Mouse (Mus musculus): Measurements from ENCODE around the gene Ppm1d. TPM values are rescaled to one million over a fixed set of nuclear protein-coding genes. Genes with fewer than 3 reads are reported as not detected.

Ppm1d gene
- polyA plus RNA-seq, 1 experiment from 2014 or later = 30.7 TPM

GRCm38 (mm10) chr11:85281219-85281878, 29.7 kb upstream of the Ppm1d start:
- H3K9ac ChIP-seq (replicated peaks; ENCODE audit: low read length) = no peak overlapping the region
- no peaks in the 10 kb centered on the region for H3K4me1 ChIP-seq (ENCODE audit: control insufficient read depth, insufficient read depth, low read length)
- H3K36me3 ChIP-seq (replicated peaks; ENCODE audit: control insufficient read depth, insufficient read depth, low read depth, low read length) = no peaks in the 10 kb centered on the region
- no peak overlapping the region for H3K4me3 ChIP-seq (ENCODE audit: low read depth, low read length)
- H3K27me3 ChIP-seq (ENCODE audit: control insufficient read depth, insufficient read depth, low read length) = no peaks in the 10 kb centered on the region
- DNase-seq (ENCODE audit: low spot score) (no peak), ATAC-seq (replicated peaks; ENCODE audit: insufficient number of reproducible peaks, low FRiP score, low TSS enrichment, low read depth) (no peak)
- WGBS = 73% methylated on average over 15 of the region's 15 CpGs
- H3K4me2 ChIP-seq (ENCODE audit: low read depth, low read length) = no peak overlapping the region
- no peaks in the 10 kb centered on the region for H3K9me3 ChIP-seq (replicated peaks; ENCODE audit: control insufficient read depth, low read length)
- no peak overlapping the region for H3K27ac ChIP-seq (replicated peaks; ENCODE audit: low read depth, low read length)

- H3K36me3 ChIP-seq (replicated peaks; ENCODE audit: control insufficient read depth, insufficient read depth, low read depth, low read length) = no peaks in the 10 kb centered on the region
- no peak for DNase-seq (ENCODE audit: low spot score)
- no peak for ATAC-seq (replicated peaks; ENCODE audit: insufficient number of reproducible peaks, low FRiP score, low TSS enrichment, low read depth)
- H3K4me1 ChIP-seq (ENCODE audit: control insufficient read depth, insufficient read depth, low read length) = no peaks in the 10 kb centered on the region
- no peaks in the 10 kb centered on the region for H3K9me3 ChIP-seq (replicated peaks; ENCODE audit: control insufficient read depth, low read length)
- no peak overlapping the region for H3K27ac ChIP-seq (replicated peaks; ENCODE audit: low read depth, low read length)
- H3K4me2 ChIP-seq (ENCODE audit: low read depth, low read length) = no peak overlapping the region
- WGBS = 74% methylated on average over 13 of the region's 13 CpGs
- no peaks in the 10 kb centered on the region for H3K27me3 ChIP-seq (ENCODE audit: control insufficient read depth, insufficient read depth, low read length)
- H3K9ac ChIP-seq (replicated peaks; ENCODE audit: low read length) = no peak overlapping the region
- H3K4me3 ChIP-seq (ENCODE audit: low read depth, low read length) = no peak overlapping the region
These were observed 13.1 kb upstream of the Ppm1d start for GRCm38 (mm10) chr11:85297953-85298352.

- Histone ChIP-seq H3K4me3 (ENCODE audit: low read depth, low read length) (no peak overlapping the region), H3K9ac (replicated peaks; ENCODE audit: low read length) (no peak overlapping the region), H3K9me3 (replicated peaks; ENCODE audit: control insufficient read depth, low read length) (no peaks in the 10 kb centered on the region), H3K27ac (replicated peaks; ENCODE audit: low read depth, low read length) (no peak overlapping the region), H3K4me1 (ENCODE audit: control insufficient read depth, insufficient read depth, low read length) (no peaks in the 10 kb centered on the region), H3K36me3 (replicated peaks; ENCODE audit: control insufficient read depth, insufficient read depth, low read depth, low read length) (no peaks in the 10 kb centered on the region), H3K27me3 (ENCODE audit: control insufficient read depth, insufficient read depth, low read length) (no peaks in the 10 kb centered on the region), H3K4me2 (ENCODE audit: low read depth, low read length) (no peak overlapping the region)
- ATAC-seq (replicated peaks; ENCODE audit: insufficient number of reproducible peaks, low FRiP score, low TSS enrichment, low read depth) = no peak
- WGBS = 93% methylated on average over 2 of the region's 2 CpGs
- no peak for DNase-seq (ENCODE audit: low spot score)
These were observed 11.2 kb upstream of the Ppm1d start for GRCm38 (mm10) chr11:85299880-85300279.

GRCm38 (mm10) chr11:85301161-85301560, 9.9 kb upstream of the Ppm1d start:
- WGBS = 82% methylated on average over 3 of the region's 3 CpGs
- Histone ChIP-seq H3K27ac (replicated peaks; ENCODE audit: low read depth, low read length) (no peak overlapping the region), H3K9ac (replicated peaks; ENCODE audit: low read length) (no peak overlapping the region), H3K27me3 (ENCODE audit: control insufficient read depth, insufficient read depth, low read length) (no peaks in the 10 kb centered on the region), H3K4me1 (ENCODE audit: control insufficient read depth, insufficient read depth, low read length) (no peaks in the 10 kb centered on the region), H3K4me2 (ENCODE audit: low read depth, low read length) (no peak overlapping the region), H3K36me3 (replicated peaks; ENCODE audit: control insufficient read depth, insufficient read depth, low read depth, low read length) (no peaks in the 10 kb centered on the region), H3K9me3 (replicated peaks; ENCODE audit: control insufficient read depth, low read length) (no peaks in the 10 kb centered on the region), H3K4me3 (ENCODE audit: low read depth, low read length) (no peak overlapping the region)
- DNase-seq (ENCODE audit: low spot score) = no peak
- ATAC-seq (replicated peaks; ENCODE audit: insufficient number of reproducible peaks, low FRiP score, low TSS enrichment, low read depth) = no peak

GRCm38 (mm10) chr11:85301836-85302235, 9.2 kb upstream of the Ppm1d start:
- Histone ChIP-seq H3K36me3 (replicated peaks; ENCODE audit: control insufficient read depth, insufficient read depth, low read depth, low read length) (no peaks in the 10 kb centered on the region), H3K4me1 (ENCODE audit: control insufficient read depth, insufficient read depth, low read length) (no peaks in the 10 kb centered on the region), H3K4me2 (ENCODE audit: low read depth, low read length) (no peak overlapping the region), H3K4me3 (ENCODE audit: low read depth, low read length) (no peak overlapping the region), H3K9ac (replicated peaks; ENCODE audit: low read length) (no peak overlapping the region), H3K27ac (replicated peaks; ENCODE audit: low read depth, low read length) (no peak overlapping the region), H3K27me3 (ENCODE audit: control insufficient read depth, insufficient read depth, low read length) (no peaks in the 10 kb centered on the region), H3K9me3 (replicated peaks; ENCODE audit: control insufficient read depth, low read length) (no peaks in the 10 kb centered on the region)
- no peak for ATAC-seq (replicated peaks; ENCODE audit: insufficient number of reproducible peaks, low FRiP score, low TSS enrichment, low read depth)
- 88% methylated on average over 2 of the region's 2 CpGs for WGBS
- DNase-seq (ENCODE audit: low spot score) = no peak

- Histone ChIP-seq H3K4me2 (ENCODE audit: low read depth, low read length) (no peak overlapping the region), H3K27me3 (ENCODE audit: control insufficient read depth, insufficient read depth, low read length) (no peaks in the 10 kb centered on the region), H3K36me3 (replicated peaks; ENCODE audit: control insufficient read depth, insufficient read depth, low read depth, low read length) (no peaks in the 10 kb centered on the region), H3K4me3 (ENCODE audit: low read depth, low read length) (no peak overlapping the region), H3K27ac (replicated peaks; ENCODE audit: low read depth, low read length) (no peak overlapping the region), H3K4me1 (ENCODE audit: control insufficient read depth, insufficient read depth, low read length) (no peaks in the 10 kb centered on the region), H3K9me3 (replicated peaks; ENCODE audit: control insufficient read depth, low read length) (no peaks in the 10 kb centered on the region), H3K9ac (replicated peaks; ENCODE audit: low read length) (no peak overlapping the region)
- no peak for ATAC-seq (replicated peaks; ENCODE audit: insufficient number of reproducible peaks, low FRiP score, low TSS enrichment, low read depth)
- no peak for DNase-seq (ENCODE audit: low spot score)
- WGBS = 55% methylated on average over 4 of the region's 4 CpGs
These were observed 4.3 kb upstream of the Ppm1d start for GRCm38 (mm10) chr11:85306577-85307260.

GRCm38 (mm10) chr11:85308799-85309198, 2.2 kb upstream of the Ppm1d start:
- H3K27ac ChIP-seq (replicated peaks; ENCODE audit: low read depth, low read length) = no peak overlapping the region

GRCm38 (mm10) chr11:85310407-85310712, 684 bp upstream of the Ppm1d start:
- H3K9me3 ChIP-seq (replicated peaks; ENCODE audit: control insufficient read depth, low read length) = no peaks in the 10 kb centered on the region
- no peak overlapping the region for H3K27ac ChIP-seq (replicated peaks; ENCODE audit: low read depth, low read length)
- H3K9ac ChIP-seq (replicated peaks; ENCODE audit: low read length) = peak overlapping the region; percentile 63
- H3K36me3 ChIP-seq (replicated peaks; ENCODE audit: control insufficient read depth, insufficient read depth, low read depth, low read length) = no peaks in the 10 kb centered on the region
- H3K4me3 ChIP-seq (ENCODE audit: low read depth, low read length) = peak overlapping the region; percentile 82
- 2% methylated on average over 15 of the region's 15 CpGs for WGBS
- peak overlapping the region; percentile 69 for H3K4me2 ChIP-seq (ENCODE audit: low read depth, low read length)
- no peaks in the 10 kb centered on the region for H3K27me3 ChIP-seq (ENCODE audit: control insufficient read depth, insufficient read depth, low read length)
- ATAC-seq (replicated peaks; ENCODE audit: insufficient number of reproducible peaks, low FRiP score, low TSS enrichment, low read depth) = no peak
- no peak for DNase-seq (ENCODE audit: low spot score)
- no peaks in the 10 kb centered on the region for H3K4me1 ChIP-seq (ENCODE audit: control insufficient read depth, insufficient read depth, low read length)

More at GRCm38 (mm10) chr11:85308799-85309198, 2.2 kb upstream of the Ppm1d start:
- ATAC-seq (replicated peaks; ENCODE audit: insufficient number of reproducible peaks, low FRiP score, low TSS enrichment, low read depth) (no peak), DNase-seq (ENCODE audit: low spot score) (peak; percentile 19)
- Histone ChIP-seq H3K4me1 (ENCODE audit: control insufficient read depth, insufficient read depth, low read length) (no peaks in the 10 kb centered on the region), H3K4me2 (ENCODE audit: low read depth, low read length) (no peak overlapping the region), H3K36me3 (replicated peaks; ENCODE audit: control insufficient read depth, insufficient read depth, low read depth, low read length) (no peaks in the 10 kb centered on the region), H3K9me3 (replicated peaks; ENCODE audit: control insufficient read depth, low read length) (no peaks in the 10 kb centered on the region), H3K27me3 (ENCODE audit: control insufficient read depth, insufficient read depth, low read length) (no peaks in the 10 kb centered on the region), H3K9ac (replicated peaks; ENCODE audit: low read length) (no peak overlapping the region), H3K4me3 (ENCODE audit: low read depth, low read length) (no peak overlapping the region)
- WGBS = 71% methylated on average over 2 of the region's 2 CpGs

All from embryonic facial prominence, embryonic 11.5 days (tissue).